Mouse (Mus musculus) effector memory CD4-positive, alpha-beta T cell, adult 5 months (primary cell): ENCODE measurements around the gene 1600014C23Rik. TPM values are rescaled to one million over a fixed set of nuclear protein-coding genes. Genes with fewer than 3 reads are reported as not detected.

Experiments
- polyA plus RNA-seq: library from polyadenylated mRNA; unstranded; fragments of 100-300 nt; shearing (Covaris generic); gene quantifications from one replicate; pipeline ENCODE4 v1.2.1, GENCODE M21; 2017

1600014C23Rik gene
- not detected for polyA plus RNA-seq

GRCm38 (mm10) chr17:45733735-45734301, at the start of gene 1600014C23Rik:
Gene 1600014C23Rik (minus strand): TSS chr17:45733844.

GRCm38 (mm10) chr17:45686716-45687115, 46.9 kb downstream of the 1600014C23Rik start, which contains the start of gene Tmem63b:
Gene Tmem63b (minus strand): TSS chr17:45686905.

GRCm38 (mm10) chr17:45686093-45686619, 47.5 kb downstream of the 1600014C23Rik start, which contains the start of gene Mrpl14:
Gene Mrpl14 (plus strand): TSS chr17:45686322.

Other genes starting within 250 kb of the 1600014C23Rik start
- gene Aars2, start 227.0 kb downstream of the 1600014C23Rik start, polyA plus RNA-seq: 13.0 TPM
- not detected for gene Tcte1, start 210.4 kb downstream of the 1600014C23Rik start, polyA plus RNA-seq
- 0.22 TPM for gene Tmem151b, start 184.2 kb downstream of the 1600014C23Rik start, polyA plus RNA-seq
- 129 TPM for gene Nfkbie, start 178.1 kb downstream of the 1600014C23Rik start, polyA plus RNA-seq
- gene Slc35b2, start 170.0 kb downstream of the 1600014C23Rik start, polyA plus RNA-seq: 45.3 TPM
- gene Hsp90ab1, start 160.6 kb downstream of the 1600014C23Rik start, polyA plus RNA-seq: 1,825 TPM
- gene Slc29a1, start 134.2 kb downstream of the 1600014C23Rik start, polyA plus RNA-seq: 65.1 TPM
- not detected for gene Mymx, start 131.7 kb downstream of the 1600014C23Rik start, polyA plus RNA-seq
- gene Capn11, start 74.5 kb downstream of the 1600014C23Rik start, polyA plus RNA-seq: 0.85 TPM
- 31.6 TPM for gene Mrpl14, start 47.5 kb downstream of the 1600014C23Rik start, polyA plus RNA-seq
- gene Tmem63b, start 46.9 kb downstream of the 1600014C23Rik start, polyA plus RNA-seq: 11.6 TPM